Mouse (Mus musculus): ENCODE results near the gene Gm45713.
"Not testable (repeated sequence)": the region's sequence is repeated elsewhere in the genome, so short reads cannot be mapped to it uniquely, and the experiment has no call there.

Gm45713 gene

GRCm38 (mm10) chr7:45144368-45145174, 8.5 kb upstream of the Gm45713 start:
- DNase-seq (ENCODE audit: low read depth, low spot score) = no peak

- DNase-seq (ENCODE audit: low read depth, low spot score) = no peak
Measured at GRCm38 (mm10) chr7:45141914-45142313, 5.9 kb upstream of the Gm45713 start.

- no peak for DNase-seq (ENCODE audit: low read depth, low spot score)
Measured at GRCm38 (mm10) chr7:45141319-45141718, 5.3 kb upstream of the Gm45713 start.

GRCm38 (mm10) chr7:45139904-45140723, 4.1 kb upstream of the Gm45713 start:
- DNase-seq (ENCODE audit: low read depth, low spot score) = no peak

GRCm38 (mm10) chr7:45138403-45138802, 2.4 kb upstream of the Gm45713 start:
- no peak for DNase-seq (ENCODE audit: low read depth, low spot score)

- no peak for DNase-seq (ENCODE audit: low read depth, low spot score)
Measured at GRCm38 (mm10) chr7:45137171-45138006, 1.4 kb upstream of the Gm45713 start.

- DNase-seq (ENCODE audit: low read depth, low spot score) = no peak
Measured at GRCm38 (mm10) chr7:45135370-45135769, 661 bp downstream of the Gm45713 start.

GRCm38 (mm10) chr7:45134544-45135026, 1.4 kb downstream of the Gm45713 start:
- no peak for DNase-seq (ENCODE audit: low read depth, low spot score)

- DNase-seq (ENCODE audit: low read depth, low spot score) = no peak
Measured at GRCm38 (mm10) chr7:45133446-45134159, 2.4 kb downstream of the Gm45713 start.

GRCm38 (mm10) chr7:45131850-45132249, 4.2 kb downstream of the Gm45713 start:
- no peak for DNase-seq (ENCODE audit: low read depth, low spot score)

- no peak for DNase-seq (ENCODE audit: low read depth, low spot score)
Measured at GRCm38 (mm10) chr7:45129776-45130512, 6.1 kb downstream of the Gm45713 start.

- peak; percentile 50 for DNase-seq (ENCODE audit: low read depth, low spot score)
Measured at GRCm38 (mm10) chr7:45129318-45129717, 6.7 kb downstream of the Gm45713 start.

GRCm38 (mm10) chr7:45128624-45129246, 7.3 kb downstream of the Gm45713 start, which contains the start of gene Rpl13a:
Gene Rpl13a (minus strand): TSS chr7:45128761.
- DNase-seq (ENCODE audit: low read depth, low spot score) = peak; percentile 99

GRCm38 (mm10) chr7:45127700-45128224, 8.3 kb downstream of the Gm45713 start:
- DNase-seq (ENCODE audit: low read depth, low spot score) = no peak

GRCm38 (mm10) chr7:45126844-45127699, 9.0 kb downstream of the Gm45713 start:
- no peak for DNase-seq (ENCODE audit: low read depth, low spot score)

- no peak for DNase-seq (ENCODE audit: low read depth, low spot score)
Measured at GRCm38 (mm10) chr7:45126147-45126843, 9.7 kb downstream of the Gm45713 start.

GRCm38 (mm10) chr7:45125649-45126048, 10.4 kb downstream of the Gm45713 start:
- DNase-seq (ENCODE audit: low read depth, low spot score) = not testable (repeated sequence)

- DNase-seq (ENCODE audit: low read depth, low spot score) = no peak
Measured at GRCm38 (mm10) chr7:45125144-45125600, 10.9 kb downstream of the Gm45713 start.

All from embryo, embryonic 11.5 days (tissue).